Mouse (Mus musculus) spleen, adult 2 months (tissue): ENCODE data around the gene Stk11ip.

Source experiments
- CTCF ChIP-seq: fragments of 200-500 bp; IDR thresholded peaks from 2 replicates; pipeline ENCODE4 v1.5.1; 2011; ENCODE audit warnings: mild to moderate bottlenecking, inconsistent platforms; ENCODE audit not compliant: insufficient read depth, insufficient read length, insufficient replicate concordance; ENCODE audit errors: extremely low read depth
- POLR2A ChIP-seq: fragments of 200-500 bp; IDR thresholded peaks from 2 replicates; pipeline ENCODE4 v1.6.1; 2011; ENCODE audit warnings: low read depth, low read length, inconsistent platforms

DNA sequence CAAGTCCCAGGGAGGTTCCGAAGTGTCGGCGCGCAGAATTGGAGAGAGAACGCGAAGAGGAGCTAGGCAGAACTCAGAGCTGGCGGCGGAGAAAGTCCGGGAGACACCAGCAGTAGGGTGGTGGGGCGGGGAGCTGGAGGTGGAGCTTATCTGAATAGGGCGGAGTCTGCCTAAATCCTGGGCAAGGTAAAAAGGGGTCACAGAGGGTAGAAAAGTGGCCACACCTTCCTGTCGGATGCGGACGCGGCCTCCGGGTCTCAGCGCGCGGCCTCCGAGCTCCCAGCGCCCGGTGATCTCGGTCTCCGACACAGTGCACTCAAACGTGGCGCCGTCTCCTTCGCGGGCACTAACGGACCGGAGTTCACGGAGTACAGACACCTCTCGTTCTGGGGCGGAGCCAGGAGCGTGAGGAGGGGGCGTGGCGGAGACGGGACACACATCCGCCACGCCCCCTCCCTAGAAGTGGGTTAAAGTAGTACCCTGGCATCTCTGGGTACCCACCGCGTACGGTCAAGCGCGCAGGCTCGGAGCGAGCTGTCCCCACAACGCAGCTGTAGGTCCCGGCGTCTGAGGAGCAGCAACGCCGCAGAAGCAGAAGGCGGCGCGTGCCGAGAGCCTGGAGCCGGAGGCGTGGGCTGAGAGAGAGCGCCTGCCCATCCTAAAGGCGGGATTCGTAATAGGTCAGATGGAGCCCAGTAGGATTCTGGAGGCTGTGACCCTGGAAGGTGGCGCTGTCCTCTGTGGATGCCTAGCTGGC lies 33.7 kb upstream of the Stk11ip start:
- no peak for TF ChIP-seq CTCF
- no peak for TF ChIP-seq POLR2A
